Mouse (Mus musculus) hindbrain, embryonic 10.5 days (tissue): ENCODE data around the gene 4933402N22Rik. TPM values are rescaled to one million over a fixed set of nuclear protein-coding genes. Genes with fewer than 3 reads are reported as not detected.
"Not testable (repeated sequence)": the region's sequence is repeated elsewhere in the genome, so short reads cannot be mapped to it uniquely, and the experiment has no call there.

ENCODE experiments used
- DNase-seq: peaks from one replicate; pipeline ENCODE4 v3.0.0-alpha.2; 2017; ENCODE audit warnings: low spot score
- H3K27ac ChIP-seq: fragments of 300-500 bp; sonication (generic); 2 replicates; pipeline ENCODE4 v1.5.1; 2016; ENCODE audit warnings: mild to moderate bottlenecking, moderate library complexity
- H3K27me3 ChIP-seq: fragments of 300-500 bp; sonication (generic); 2 replicates; pipeline ENCODE4 v1.6.1; 2016; ENCODE audit warnings: mild to moderate bottlenecking; ENCODE audit not compliant: poor library complexity, insufficient read depth, severe bottlenecking
- H3K36me3 ChIP-seq: fragments of 300-500 bp; sonication (generic); 2 replicates; pipeline ENCODE4 v1.6.1; 2016; ENCODE audit warnings: mild to moderate bottlenecking, moderate library complexity
- H3K4me1 ChIP-seq: fragments of 300-500 bp; sonication (generic); replicated peaks from 2 replicates; pipeline ENCODE4 v1.6.1; 2016; ENCODE audit warnings: mild to moderate bottlenecking
- H3K4me3 ChIP-seq: fragments of 300-500 bp; sonication (generic); 2 replicates; pipeline ENCODE4 v1.5.1; 2016; ENCODE audit warnings: mild to moderate bottlenecking, moderate library complexity
- H3K9me3 ChIP-seq: fragments of 300-500 bp; sonication (generic); 2 replicates; pipeline ENCODE4 v1.6.1; 2016; ENCODE audit warnings: mild to moderate bottlenecking, moderate library complexity
- WGBS: fragments of 180-500 bp; shearing (Covaris S2); methylation state at CpG from one replicate; pipeline ENCODE4 v1.1.7; 2016; 5-methylcytosine and 5-hydroxymethylcytosine counted together
- polyA plus RNA-seq: library from polyadenylated mRNA; unstranded; fragments of >200 nt; fragmentation: Nextera tagmentation; extraction: Ambion mirVana; gene quantifications from 2 replicates; pipeline ENCODE4 v1.2.1, GENCODE M21; 2016

Gene 4933402N22Rik
- polyA plus RNA-seq, result not detected in 2 replicates

GRCm38 (mm10) chr5:11917743-11918142 lies at the start of gene 4933402N22Rik:
4933402N22Rik (plus strand) TSS chr5:11918043.
- H3K36me3 ChIP-seq, H3K4me3 ChIP-seq, DNase-seq, H3K27me3 ChIP-seq, H3K4me1 ChIP-seq, H3K27ac ChIP-seq, H3K9me3 ChIP-seq: not testable (repeated sequence)
- 73% methylated on average over 1 of the region's 2 CpGs for WGBS

GRCm38 (mm10) chr5:11923790-11924189 lies 5.9 kb downstream of the 4933402N22Rik start:
- not testable (repeated sequence) for H3K27ac ChIP-seq, H3K36me3 ChIP-seq, H3K4me3 ChIP-seq, H3K9me3 ChIP-seq, H3K27me3 ChIP-seq, H3K4me1 ChIP-seq, DNase-seq
- WGBS, result 83% methylated on average over 2 of the region's 2 CpGs

Other genes starting within 250 kb of the 4933402N22Rik start
- not detected in 2 replicates for gene Gm8922, start 236.1 kb upstream of the 4933402N22Rik start, polyA plus RNA-seq
- gene Gm8926, start 147.5 kb upstream of the 4933402N22Rik start, polyA plus RNA-seq, result not detected in 2 replicates
- gene Gm6465, start 72.5 kb upstream of the 4933402N22Rik start, polyA plus RNA-seq, result not detected in 2 replicates